Mouse (Mus musculus) MEL (cell line): ENCODE results near the gene Aqp7. TPM values are rescaled to one million over a fixed set of nuclear protein-coding genes. Genes with fewer than 3 reads are reported as not detected.

Source experiments
- DNase-seq: peaks from one replicate; pipeline ENCODE4 v3.0.0; 2011; ENCODE audit warnings: low read depth, low spot score
- H3K27ac ChIP-seq: 2 replicates; pipeline ENCODE4 v1.5.1; 2012; ENCODE audit warnings: low read depth, mild to moderate bottlenecking, control low read depth, low read length, moderate library complexity; ENCODE audit not compliant: control insufficient read depth
- H3K27me3 ChIP-seq, 2 experiments: fragments of 150-350 bp in 1 of 2; sonication (generic) in 1 of 2; 2 replicates each; pipeline ENCODE4 v1.6.1; 2012; ENCODE audit warnings: low read length in 2 of 2, mild to moderate bottlenecking in 2 of 2, improper control_type of control experiment in 1 of 2, moderate library complexity in 1 of 2; ENCODE audit not compliant: insufficient read depth in 2 of 2, control insufficient read depth in 1 of 2
- H3K36me3 ChIP-seq, 2 experiments: 2 replicates each; pipeline ENCODE4 v1.6.1; 2012 to 2014; ENCODE audit warnings: low read length in 2 of 2, improper control_type of control experiment in 1 of 2, inconsistent platforms in 1 of 2, mild to moderate bottlenecking in 1 of 2; ENCODE audit not compliant: insufficient read depth in 2 of 2, control insufficient read depth in 1 of 2
- H3K4me1 ChIP-seq, 2 experiments: fragments of 150-350 bp in 1 of 2; sonication (generic) in 1 of 2; 2 replicates each; pipeline ENCODE4 v1.6.1; 2012; ENCODE audit warnings: low read length in 2 of 2, improper control_type of control experiment in 1 of 2, mild to moderate bottlenecking in 1 of 2; ENCODE audit not compliant: insufficient read depth in 2 of 2, control insufficient read depth in 1 of 2
- H3K4me3 ChIP-seq, 2 experiments: fragments of 150-350 bp in 1 of 2; sonication (generic) in 1 of 2; 2 replicates each; pipeline ENCODE4 v1.5.1; 2012; ENCODE audit warnings: low read depth in 2 of 2, low read length in 2 of 2, mild to moderate bottlenecking in 2 of 2, moderate library complexity in 2 of 2, control low read depth in 1 of 2, improper control_type of control experiment in 1 of 2; ENCODE audit not compliant: control insufficient read depth in 1 of 2, insufficient read depth in 1 of 2
- H3K79me2 ChIP-seq: 2 replicates; pipeline ENCODE4 v1.6.1; 2012; ENCODE audit warnings: mild to moderate bottlenecking, low read length, moderate library complexity; ENCODE audit not compliant: control insufficient read depth, poor library complexity, insufficient read depth
- H3K9ac ChIP-seq: 2 replicates; pipeline ENCODE4 v1.6.1; 2012; ENCODE audit warnings: low read depth, mild to moderate bottlenecking, control low read depth, low read length, moderate library complexity; ENCODE audit not compliant: control insufficient read depth, poor library complexity, severe bottlenecking
- H3K9me3 ChIP-seq: fragments of 150-350 bp; sonication (generic); replicated peaks from 2 replicates; pipeline ENCODE4 v1.6.1; 2012; ENCODE audit warnings: mild to moderate bottlenecking, low read length, improper control_type of control experiment, moderate library complexity; ENCODE audit not compliant: insufficient read depth
- BHLHE40 ChIP-seq: IDR thresholded peaks from 2 replicates; pipeline ENCODE4 v1.6.1; 2012; ENCODE audit warnings: low read depth, mild to moderate bottlenecking, inconsistent platforms, low read length, improper control_type of control experiment, borderline replicate concordance
- CHD1 ChIP-seq: IDR thresholded peaks from 2 replicates; pipeline ENCODE4 v1.6.1; 2012; ENCODE audit warnings: low read depth, mild to moderate bottlenecking, inconsistent platforms, low read length, improper control_type of control experiment
- CHD2 ChIP-seq: IDR thresholded peaks from 2 replicates; pipeline ENCODE4 v1.6.1; 2011; ENCODE audit warnings: low read length, improper control_type of control experiment
- CTCF ChIP-seq, 3 experiments: IDR thresholded peaks in 2 of 3; conservative IDR thresholded peaks in 1 of 3; 2 replicates each; pipeline ENCODE4 v1.5.1; 2011 to 2012; ENCODE audit warnings: low read length in 3 of 3, low read depth in 2 of 3, mild to moderate bottlenecking in 2 of 3, improper control_type of control experiment in 1 of 3, inconsistent platforms in 1 of 3, mixed read lengths in 1 of 3, moderate library complexity in 1 of 3; ENCODE audit not compliant: control insufficient read depth in 1 of 3, insufficient read depth in 1 of 3, poor library complexity in 1 of 3, severe bottlenecking in 1 of 3
- E2F4 ChIP-seq: IDR thresholded peaks from 2 replicates; pipeline ENCODE4 v1.6.1; 2011; ENCODE audit warnings: low read depth, low read length, improper control_type of control experiment, borderline replicate concordance
- EP300 ChIP-seq, 2 experiments: IDR thresholded peaks; 2 replicates each; pipeline ENCODE4 v1.6.1; 2011; ENCODE audit warnings: improper control_type of control experiment in 2 of 2, low read length in 2 of 2, low read depth in 1 of 2, mild to moderate bottlenecking in 1 of 2
- GABPA ChIP-seq: IDR thresholded peaks from 2 replicates; pipeline ENCODE4 v1.6.1; 2012; ENCODE audit warnings: low read depth, mild to moderate bottlenecking, inconsistent platforms, low read length, improper control_type of control experiment, moderate library complexity
- GATA1 ChIP-seq: IDR thresholded peaks from 2 replicates; pipeline ENCODE4 v1.6.1; 2011; ENCODE audit warnings: low read depth, low read length, improper control_type of control experiment
- JUND ChIP-seq: IDR thresholded peaks from 2 replicates; pipeline ENCODE4 v1.6.1; 2011; ENCODE audit warnings: low read depth, mild to moderate bottlenecking, improper control_type of control experiment, low read length
- MAFK ChIP-seq: IDR thresholded peaks from 2 replicates; pipeline ENCODE4 v1.6.1; 2011; ENCODE audit warnings: low read depth, mild to moderate bottlenecking, low read length, improper control_type of control experiment, borderline replicate concordance
- MEF2A ChIP-seq: IDR thresholded peaks from 2 replicates; pipeline ENCODE4 v1.6.1; 2014; ENCODE audit warnings: low read depth, mild to moderate bottlenecking, inconsistent platforms, low read length, improper control_type of control experiment; ENCODE audit not compliant: poor library complexity, insufficient replicate concordance, severe bottlenecking; ENCODE audit errors: extremely low read depth
- NRF1 ChIP-seq: IDR thresholded peaks from 2 replicates; pipeline ENCODE4 v1.6.1; 2014; ENCODE audit warnings: low read depth, mild to moderate bottlenecking, inconsistent platforms, low read length, improper control_type of control experiment, moderate library complexity; ENCODE audit not compliant: poor library complexity, insufficient read depth, severe bottlenecking
- POLR2AphosphoS2 ChIP-seq: IDR thresholded peaks from 2 replicates; pipeline ENCODE4 v1.6.1; 2011; ENCODE audit warnings: low read length, improper control_type of control experiment
- POLR2AphosphoS5 ChIP-seq: IDR thresholded peaks from 2 replicates; pipeline ENCODE4 v1.6.1; 2012; ENCODE audit warnings: low read depth, borderline replicate concordance, mild to moderate bottlenecking, inconsistent platforms, low read length, moderate library complexity, mixed read lengths
- RAD21 ChIP-seq: IDR thresholded peaks from 2 replicates; pipeline ENCODE4 v1.6.1; 2011; ENCODE audit warnings: mild to moderate bottlenecking, low read depth, low read length, improper control_type of control experiment
- SIN3A ChIP-seq: IDR thresholded peaks from 2 replicates; pipeline ENCODE4 v1.6.1; 2012; ENCODE audit warnings: low read length, improper control_type of control experiment, inconsistent platforms
- SMC3 ChIP-seq: IDR thresholded peaks from 2 replicates; pipeline ENCODE4 v1.6.1; 2011; ENCODE audit warnings: low read depth, low read length, improper control_type of control experiment
- TAL1 ChIP-seq: IDR thresholded peaks from 2 replicates; pipeline ENCODE4 v1.6.1; 2012; ENCODE audit warnings: mild to moderate bottlenecking, inconsistent platforms, low read length, moderate library complexity, mixed read lengths
- TBP ChIP-seq: IDR thresholded peaks from 2 replicates; pipeline ENCODE4 v1.8.0; 2011; ENCODE audit warnings: low read depth, low read length, improper control_type of control experiment
- TCF12 ChIP-seq: IDR thresholded peaks from 2 replicates; pipeline ENCODE4 v1.6.1; 2014; ENCODE audit warnings: low read depth, mild to moderate bottlenecking, inconsistent platforms, low read length, improper control_type of control experiment, moderate library complexity
- UBTF ChIP-seq: IDR thresholded peaks from 2 replicates; pipeline ENCODE4 v1.6.1; 2012; ENCODE audit warnings: low read depth, mild to moderate bottlenecking, inconsistent platforms, low read length, improper control_type of control experiment, moderate library complexity, borderline replicate concordance; ENCODE audit not compliant: insufficient read depth
- USF1 ChIP-seq: IDR thresholded peaks from 2 replicates; pipeline ENCODE4 v1.6.1; 2014; ENCODE audit warnings: low read depth, mild to moderate bottlenecking, inconsistent platforms, low read length, improper control_type of control experiment, moderate library complexity
- USF2 ChIP-seq, 2 experiments: IDR thresholded peaks; 2 replicates each; pipeline ENCODE4 v1.6.1; 2011 to 2012; ENCODE audit warnings: improper control_type of control experiment in 2 of 2, low read length in 2 of 2, borderline replicate concordance in 1 of 2, inconsistent platforms in 1 of 2, low read depth in 1 of 2, mild to moderate bottlenecking in 1 of 2; ENCODE audit not compliant: insufficient read depth in 1 of 2
- polyA plus RNA-seq, 2 experiments: library from polyadenylated mRNA; stranded (reverse) in 1 of 2; unstranded in 1 of 2; fragments of >175 nt in 1 of 2; fragments of >200 nt in 1 of 2; gene quantifications; 2 replicates each; pipeline versions ENCODE4 v1.2.1 to v1.2.4; 2012; ENCODE audit warnings: low replicate concordance in 2 of 2, low read depth in 1 of 2; ENCODE audit not compliant: insufficient read length in 2 of 2, insufficient read depth in 1 of 2, missing spikeins in 1 of 2
- total RNA-seq: library from RNA; depleted of rRNA; stranded (reverse); fragments of 300-350 nt; gene quantifications from 2 replicates; pipeline ENCODE4 v1.2.3, GENCODE M21; 2012; rRNA removed

Gene Aqp7
- total RNA-seq = not detected in 2 replicates
- polyA plus RNA-seq = under 1 TPM in 1 of 2 experiments, not detected in 1; 0.06 TPM

DNA sequence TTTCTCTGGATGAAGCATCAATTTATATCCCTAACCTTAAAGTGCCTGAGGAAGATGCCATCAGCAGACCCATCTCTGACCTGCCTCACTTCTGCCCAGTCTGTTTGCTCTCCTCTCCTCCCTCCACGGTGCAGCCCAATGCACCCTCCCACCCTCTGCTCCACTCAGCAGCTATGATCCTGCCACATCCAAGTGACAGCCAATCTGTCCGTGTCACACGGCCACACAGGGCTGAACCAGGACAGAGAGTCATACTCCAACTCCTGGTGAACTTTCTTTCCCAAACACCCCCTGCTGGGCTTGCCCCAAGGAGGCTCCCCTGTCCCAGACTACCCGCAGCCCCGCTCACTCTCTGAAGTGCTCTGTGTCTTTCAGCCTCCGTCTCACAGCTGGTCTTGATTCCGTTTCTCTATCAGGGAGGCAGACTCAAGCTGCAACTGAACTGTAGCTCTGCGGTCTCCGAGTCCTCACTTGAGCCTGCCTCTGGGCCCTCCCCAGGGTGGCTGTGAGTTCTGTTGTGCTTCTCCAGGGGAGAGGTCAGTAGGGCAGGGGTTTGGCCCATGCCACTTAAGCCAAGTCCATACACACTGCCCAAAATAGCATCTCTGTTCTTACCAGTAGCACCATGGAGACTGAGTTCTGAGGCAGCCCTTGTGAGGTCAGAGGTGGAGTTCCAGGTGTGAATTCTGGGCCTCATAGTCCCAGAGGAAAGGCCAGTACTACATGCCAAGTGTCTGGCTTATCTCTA, at the start of gene Aqp7:
Gene Aqp7 (minus strand): TSS at position 616 of the 748 bp plus-strand sequence.
- H3K27ac ChIP-seq = no peak within 1 kb of the TSS
- H3K9ac ChIP-seq = no peak within 1 kb of the TSS
- no peaks in the 10 kb centered on the region for H3K9me3 ChIP-seq
- no peaks in the 10 kb centered on the region for H3K36me3 ChIP-seq
- no peaks in the 10 kb centered on the region for H3K79me2 ChIP-seq
- TF ChIP-seq SIN3A = no peak
- TF ChIP-seq CHD2 = no peak
- no peak for TF ChIP-seq POLR2AphosphoS2
- TF ChIP-seq BHLHE40 = no peak
- TF ChIP-seq UBTF = no peak
- no peak for TF ChIP-seq USF2 (IDR thresholded peaks at IDR 0.05; ENCODE audit: borderline replicate concordance in 1 of 2, insufficient read depth in 1 of 2, low read depth in 1 of 2, low read length in 2 of 2)
- no peak for TF ChIP-seq RAD21
- TF ChIP-seq TAL1 = no peak
- no peak for TF ChIP-seq TCF12
- TF ChIP-seq EP300 (IDR thresholded peaks at IDR 0.05; ENCODE audit: low read depth in 1 of 2, low read length in 2 of 2) = no peak
- no peak for TF ChIP-seq POLR2AphosphoS5
- H3K4me3 ChIP-seq = no peak within 1 kb of the TSS
- H3K4me1 ChIP-seq = no peaks in the 10 kb centered on the region
- H3K27me3 ChIP-seq = no peaks in the 10 kb centered on the region; a peak in 1 of 4 replicates
- no peak for DNase-seq

GRCm38 (mm10) chr4:41097381-41097780, 49.4 kb upstream of the Aqp7 start:
- Histone ChIP-seq H3K9me3 (no peaks in the 10 kb centered on the region), H3K36me3 (peaks cover 0 to 10% of the 10 kb centered on the region in 2 experiments; a peak in 2 of 4 replicates), H3K79me2 (no peaks in the 10 kb centered on the region), H3K27ac (no peak overlapping the region), H3K4me3 (no peak overlapping the region), H3K9ac (no peak overlapping the region), H3K27me3 (no peaks in the 10 kb centered on the region), H3K4me1 (peaks cover 6 to 22% of the 10 kb centered on the region in 2 experiments)
- DNase-seq = no peak
- TF ChIP-seq GATA1 (no peak), POLR2AphosphoS2 (no peak), USF1 (no peak), GABPA (no peak), CHD2 (no peak), MEF2A (no peak), CHD1 (no peak), SMC3 (no peak), NRF1 (no peak), UBTF (no peak), RAD21 (no peak), JUND (no peak), USF2 (IDR thresholded peaks at IDR 0.05; ENCODE audit: borderline replicate concordance in 1 of 2, insufficient read depth in 1 of 2, low read depth in 1 of 2, low read length in 2 of 2) (no peak), TAL1 (no peak), EP300 (IDR thresholded peaks at IDR 0.05; ENCODE audit: low read depth in 1 of 2, low read length in 2 of 2) (no peak), CTCF (IDR thresholded peaks at IDR 0.05 in 2 of 3, conservative IDR thresholded peaks at IDR 0.05 in 1 of 3; ENCODE audit: control insufficient read depth in 1 of 3, insufficient read depth in 1 of 3, low read depth in 2 of 3, low read length in 3 of 3, poor library complexity in 1 of 3, severe bottlenecking in 1 of 3) (no peak), MAFK (no peak), TBP (no peak), E2F4 (no peak)
